Mouse (Mus musculus): ENCODE results near the gene Olfr523. TPM values are rescaled to one million over a fixed set of nuclear protein-coding genes. Genes with fewer than 3 reads are reported as not detected.

Gene Olfr523
- polyA plus RNA-seq, 1 experiment, result not detected

- no peak for TF ChIP-seq POLR2A (IDR thresholded peaks at IDR 0.05; ENCODE audit: insufficient read depth, low read depth, low read length)
- no peak for TF ChIP-seq CTCF (IDR thresholded peaks at IDR 0.05; ENCODE audit: insufficient read depth, low read depth, low read length)
- no peaks in the 10 kb centered on the region for H3K4me1 ChIP-seq (ENCODE audit: control insufficient read depth, insufficient read depth, low read length)
- H3K27ac ChIP-seq (ENCODE audit: insufficient read depth, low read depth, low read length), result no peak overlapping the region
- no peak overlapping the region for H3K4me3 ChIP-seq (ENCODE audit: insufficient read depth, low read depth, low read length)
- WGBS, result 40% methylated on average over 1 of the region's 1 CpGs
Observed at GRCm38 (mm10) chr7:140167950-140168349, 5.1 kb upstream of the Olfr523 start.

GRCm38 (mm10) chr7:140169386-140169785 is 3.6 kb upstream of the Olfr523 start:
- 89% methylated on average over 4 of the region's 4 CpGs for WGBS
- no peak overlapping the region for H3K27ac ChIP-seq (ENCODE audit: insufficient read depth, low read depth, low read length)
- no peak overlapping the region for H3K4me3 ChIP-seq (ENCODE audit: insufficient read depth, low read depth, low read length)
- H3K4me1 ChIP-seq (ENCODE audit: control insufficient read depth, insufficient read depth, low read length), result no peaks in the 10 kb centered on the region
- TF ChIP-seq POLR2A (IDR thresholded peaks at IDR 0.05; ENCODE audit: insufficient read depth, low read depth, low read length) (no peak), CTCF (IDR thresholded peaks at IDR 0.05; ENCODE audit: insufficient read depth, low read depth, low read length) (no peak)

GRCm38 (mm10) chr7:140170863-140171262 is 2.2 kb upstream of the Olfr523 start:
- no peak for TF ChIP-seq CTCF (IDR thresholded peaks at IDR 0.05; ENCODE audit: insufficient read depth, low read depth, low read length)
- TF ChIP-seq POLR2A (IDR thresholded peaks at IDR 0.05; ENCODE audit: insufficient read depth, low read depth, low read length), result no peak
- WGBS, result 93% methylated on average over 3 of the region's 3 CpGs
- Histone ChIP-seq H3K4me1 (ENCODE audit: control insufficient read depth, insufficient read depth, low read length) (no peaks in the 10 kb centered on the region), H3K27ac (ENCODE audit: insufficient read depth, low read depth, low read length) (no peak overlapping the region), H3K4me3 (ENCODE audit: insufficient read depth, low read depth, low read length) (no peak overlapping the region)

GRCm38 (mm10) chr7:140179176-140179575 is 6.2 kb downstream of the Olfr523 start:
- Histone ChIP-seq H3K4me1 (ENCODE audit: control insufficient read depth, insufficient read depth, low read length) (no peaks in the 10 kb centered on the region), H3K27ac (ENCODE audit: insufficient read depth, low read depth, low read length) (no peak overlapping the region), H3K4me3 (ENCODE audit: insufficient read depth, low read depth, low read length) (no peak overlapping the region)
- WGBS, result 77% methylated on average over 2 of the region's 2 CpGs
- no peak for TF ChIP-seq CTCF (IDR thresholded peaks at IDR 0.05; ENCODE audit: insufficient read depth, low read depth, low read length)
- TF ChIP-seq POLR2A (IDR thresholded peaks at IDR 0.05; ENCODE audit: insufficient read depth, low read depth, low read length), result no peak

GRCm38 (mm10) chr7:140180692-140181091 is 7.7 kb downstream of the Olfr523 start:
- 87% methylated on average over 2 of the region's 2 CpGs for WGBS
- TF ChIP-seq CTCF (IDR thresholded peaks at IDR 0.05; ENCODE audit: insufficient read depth, low read depth, low read length), result no peak
- TF ChIP-seq POLR2A (IDR thresholded peaks at IDR 0.05; ENCODE audit: insufficient read depth, low read depth, low read length), result no peak
- Histone ChIP-seq H3K27ac (ENCODE audit: insufficient read depth, low read depth, low read length) (no peak overlapping the region), H3K4me3 (ENCODE audit: insufficient read depth, low read depth, low read length) (no peak overlapping the region), H3K4me1 (ENCODE audit: control insufficient read depth, insufficient read depth, low read length) (no peaks in the 10 kb centered on the region)

GRCm38 (mm10) chr7:140184206-140184605 is 11.2 kb downstream of the Olfr523 start:
- H3K27ac ChIP-seq (ENCODE audit: insufficient read depth, low read depth, low read length), result no peak overlapping the region
- no peaks in the 10 kb centered on the region for H3K4me1 ChIP-seq (ENCODE audit: control insufficient read depth, insufficient read depth, low read length)
- 88% methylated on average over 4 of the region's 4 CpGs for WGBS
- TF ChIP-seq POLR2A (IDR thresholded peaks at IDR 0.05; ENCODE audit: insufficient read depth, low read depth, low read length), result no peak
- no peak for TF ChIP-seq CTCF (IDR thresholded peaks at IDR 0.05; ENCODE audit: insufficient read depth, low read depth, low read length)
- H3K4me3 ChIP-seq (ENCODE audit: insufficient read depth, low read depth, low read length), result no peak overlapping the region

GRCm38 (mm10) chr7:140186646-140187620 is 13.9 kb downstream of the Olfr523 start:
- Histone ChIP-seq H3K27ac (ENCODE audit: insufficient read depth, low read depth, low read length) (no peak overlapping the region), H3K4me1 (ENCODE audit: control insufficient read depth, insufficient read depth, low read length) (no peaks in the 10 kb centered on the region), H3K4me3 (ENCODE audit: insufficient read depth, low read depth, low read length) (no peak overlapping the region)
- 49% methylated on average over 18 of the region's 18 CpGs for WGBS
- TF ChIP-seq CTCF (IDR thresholded peaks at IDR 0.05; ENCODE audit: insufficient read depth, low read depth, low read length), result no peak
- no peak for TF ChIP-seq POLR2A (IDR thresholded peaks at IDR 0.05; ENCODE audit: insufficient read depth, low read depth, low read length)

- Histone ChIP-seq H3K4me3 (ENCODE audit: insufficient read depth, low read depth, low read length) (no peak overlapping the region), H3K27ac (ENCODE audit: insufficient read depth, low read depth, low read length) (no peak overlapping the region), H3K4me1 (ENCODE audit: control insufficient read depth, insufficient read depth, low read length) (no peaks in the 10 kb centered on the region)
- TF ChIP-seq POLR2A (IDR thresholded peaks at IDR 0.05; ENCODE audit: insufficient read depth, low read depth, low read length) (no peak), CTCF (IDR thresholded peaks at IDR 0.05; ENCODE audit: insufficient read depth, low read depth, low read length) (no peak)
- WGBS, result 83% methylated on average over 7 of the region's 7 CpGs
Observed at GRCm38 (mm10) chr7:140187721-140188390, 14.8 kb downstream of the Olfr523 start.

Measured in olfactory bulb, adult 2 months (tissue).